Mouse (Mus musculus): ENCODE results near the gene Anxa9. TPM values are rescaled to one million over a fixed set of nuclear protein-coding genes. Genes with fewer than 3 reads are reported as not detected.
A peak's percentile ranks its signal among the peaks of the same experiment; 100 is the strongest.

The Anxa9 gene
- polyA plus RNA-seq, 1 experiment from 2014 or later, result 6.7 TPM

- no peaks in the 10 kb centered on the region for H3K27me3 ChIP-seq (replicated peaks; ENCODE audit: control insufficient read depth, insufficient read depth, low read length)
- ATAC-seq (replicated peaks; ENCODE audit: low FRiP score) (no peak), DNase-seq (ENCODE audit: low spot score) (no peak)
- no peak overlapping the region for H3K9ac ChIP-seq (ENCODE audit: low read depth, low read length)
- no peak overlapping the region for H3K4me3 ChIP-seq (ENCODE audit: low read depth, low read length)
- H3K27ac ChIP-seq (ENCODE audit: low read depth, low read length), result no peak overlapping the region
- 74% methylated on average over 2 of the region's 2 CpGs for WGBS
- H3K9me3 ChIP-seq (ENCODE audit: control insufficient read depth, low read length), result no peaks in the 10 kb centered on the region
- peaks cover 12% of the 10 kb centered on the region for H3K4me1 ChIP-seq (replicated peaks; ENCODE audit: control insufficient read depth, insufficient read depth, low read length)
- H3K36me3 ChIP-seq (ENCODE audit: control insufficient read depth, insufficient read depth, low read length), result peaks cover 17% of the 10 kb centered on the region
- H3K4me2 ChIP-seq, result no peak overlapping the region
These were observed 14.1 kb downstream of the Anxa9 start for GRCm38 (mm10) chr3:95292899-95293298.

DNA sequence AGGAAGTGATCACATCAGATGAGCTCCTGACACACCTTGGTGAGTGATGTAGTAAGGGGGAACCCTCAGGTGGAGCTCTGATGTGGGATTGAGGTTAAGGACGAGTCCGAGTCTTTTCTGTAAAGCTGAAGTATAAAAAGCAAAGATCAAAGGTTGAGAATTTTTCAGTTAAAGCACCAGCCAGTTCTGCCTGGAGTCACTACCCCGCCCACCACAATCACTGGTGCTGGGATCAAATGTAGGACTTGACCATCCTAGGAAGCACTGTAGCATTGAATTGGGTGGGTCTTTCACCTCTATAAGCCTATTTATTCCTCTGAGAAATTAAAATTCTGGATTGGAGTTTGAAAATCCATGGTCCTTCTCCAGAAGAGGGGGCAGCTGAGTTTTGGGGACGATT is 15.9 kb downstream of the Anxa9 start:
- ATAC-seq (replicated peaks; ENCODE audit: low FRiP score) (no peak), DNase-seq (ENCODE audit: low spot score) (no peak)
- no peak overlapping the region for H3K4me3 ChIP-seq (ENCODE audit: low read depth, low read length)
- no peaks in the 10 kb centered on the region for H3K27me3 ChIP-seq (replicated peaks; ENCODE audit: control insufficient read depth, insufficient read depth, low read length)
- H3K9me3 ChIP-seq (ENCODE audit: control insufficient read depth, low read length), result no peaks in the 10 kb centered on the region
- H3K27ac ChIP-seq (ENCODE audit: low read depth, low read length), result no peak overlapping the region
- 70% methylated on average over 4 of the region's 4 CpGs for WGBS
- no peak overlapping the region for H3K4me2 ChIP-seq
- H3K36me3 ChIP-seq (ENCODE audit: control insufficient read depth, insufficient read depth, low read length), result peaks cover 20% of the 10 kb centered on the region
- H3K4me1 ChIP-seq (replicated peaks; ENCODE audit: control insufficient read depth, insufficient read depth, low read length), result peaks cover 12% of the 10 kb centered on the region
- no peak overlapping the region for H3K9ac ChIP-seq (ENCODE audit: low read depth, low read length)

DNA sequence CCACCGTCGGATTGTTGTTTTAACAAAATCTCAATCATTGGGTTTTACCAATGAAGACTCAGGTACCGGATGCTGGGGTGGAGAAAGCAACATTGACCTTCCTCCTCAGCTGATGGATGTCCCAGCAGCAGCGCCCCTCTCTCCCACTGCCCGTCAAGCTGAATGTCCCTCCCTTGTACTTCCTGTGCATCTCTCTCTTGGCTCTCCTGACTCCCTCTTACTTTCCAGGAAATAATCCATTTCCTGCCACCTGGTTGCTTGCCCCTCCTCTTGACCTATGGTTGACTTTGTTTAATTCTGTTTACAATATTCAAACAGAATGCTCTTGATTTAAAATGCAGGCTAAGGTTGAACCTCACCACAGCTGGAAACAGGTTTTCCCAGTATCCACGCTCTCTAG is 16.8 kb downstream of the Anxa9 start:
- no peak for ATAC-seq (replicated peaks; ENCODE audit: low FRiP score)
- peaks cover 17% of the 10 kb centered on the region for H3K36me3 ChIP-seq (ENCODE audit: control insufficient read depth, insufficient read depth, low read length)

GRCm38 (mm10) chr3:95289419-95289818 is 17.6 kb downstream of the Anxa9 start:
- WGBS, result 84% methylated on average over 4 of the region's 4 CpGs
- Histone ChIP-seq H3K27me3 (replicated peaks; ENCODE audit: control insufficient read depth, insufficient read depth, low read length) (no peaks in the 10 kb centered on the region), H3K9ac (ENCODE audit: low read depth, low read length) (no peak overlapping the region), H3K4me3 (ENCODE audit: low read depth, low read length) (no peak overlapping the region), H3K4me2 (no peak overlapping the region), H3K27ac (ENCODE audit: low read depth, low read length) (no peak overlapping the region), H3K36me3 (ENCODE audit: control insufficient read depth, insufficient read depth, low read length) (peaks cover 14% of the 10 kb centered on the region), H3K4me1 (replicated peaks; ENCODE audit: control insufficient read depth, insufficient read depth, low read length) (peaks cover 12% of the 10 kb centered on the region), H3K9me3 (ENCODE audit: control insufficient read depth, low read length) (no peaks in the 10 kb centered on the region)
- no peak for DNase-seq (ENCODE audit: low spot score)
- ATAC-seq (replicated peaks; ENCODE audit: low FRiP score), result no peak

More for the DNA sequence above, 16.8 kb downstream of the Anxa9 start:
- Histone ChIP-seq H3K27me3 (replicated peaks; ENCODE audit: control insufficient read depth, insufficient read depth, low read length) (no peaks in the 10 kb centered on the region), H3K4me3 (ENCODE audit: low read depth, low read length) (no peak overlapping the region), H3K9me3 (ENCODE audit: control insufficient read depth, low read length) (no peaks in the 10 kb centered on the region), H3K4me1 (replicated peaks; ENCODE audit: control insufficient read depth, insufficient read depth, low read length) (peaks cover 11% of the 10 kb centered on the region), H3K4me2 (no peak overlapping the region), H3K9ac (ENCODE audit: low read depth, low read length) (no peak overlapping the region), H3K27ac (ENCODE audit: low read depth, low read length) (no peak overlapping the region)
- DNase-seq (ENCODE audit: low spot score), result no peak
- WGBS, result 77% methylated on average over 6 of the region's 6 CpGs

- Histone ChIP-seq H3K9me3 (ENCODE audit: control insufficient read depth, low read length) (no peaks in the 10 kb centered on the region), H3K27ac (ENCODE audit: low read depth, low read length) (no peak overlapping the region), H3K4me3 (ENCODE audit: low read depth, low read length) (no peak overlapping the region), H3K27me3 (replicated peaks; ENCODE audit: control insufficient read depth, insufficient read depth, low read length) (no peaks in the 10 kb centered on the region), H3K4me1 (replicated peaks; ENCODE audit: control insufficient read depth, insufficient read depth, low read length) (peaks cover 18% of the 10 kb centered on the region), H3K9ac (ENCODE audit: low read depth, low read length) (no peak overlapping the region), H3K4me2 (no peak overlapping the region), H3K36me3 (ENCODE audit: control insufficient read depth, insufficient read depth, low read length) (peaks cover 14% of the 10 kb centered on the region)
- no peak for DNase-seq (ENCODE audit: low spot score)
- WGBS, result 75% methylated on average over 3 of the region's 3 CpGs
- no peak for ATAC-seq (replicated peaks; ENCODE audit: low FRiP score)
These were observed 19.4 kb downstream of the Anxa9 start for GRCm38 (mm10) chr3:95287541-95287940.

DNA sequence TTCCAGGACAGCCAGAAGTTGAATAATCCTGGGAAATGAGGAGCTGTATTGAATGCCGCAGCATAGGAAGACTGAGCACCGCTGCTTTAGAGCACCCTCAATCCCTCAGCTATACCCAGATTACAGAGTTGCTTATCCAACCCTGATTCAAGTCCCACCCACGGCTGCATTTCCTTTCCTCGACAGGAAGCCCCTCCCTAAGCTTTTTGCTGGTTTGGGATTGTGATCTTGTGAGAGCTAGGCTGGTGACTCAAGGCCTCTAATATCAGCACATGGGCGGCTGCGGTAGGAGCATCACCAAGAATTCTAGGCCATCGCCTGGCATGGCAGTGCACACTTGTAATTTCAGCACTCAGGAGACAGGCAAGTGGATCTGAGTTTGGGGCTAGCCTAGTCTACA is 20.5 kb downstream of the Anxa9 start:
- ATAC-seq (replicated peaks; ENCODE audit: low FRiP score) (no peak), DNase-seq (ENCODE audit: low spot score) (no peak)
- Histone ChIP-seq H3K4me2 (no peak overlapping the region), H3K4me1 (replicated peaks; ENCODE audit: control insufficient read depth, insufficient read depth, low read length) (peaks cover 18% of the 10 kb centered on the region), H3K27me3 (replicated peaks; ENCODE audit: control insufficient read depth, insufficient read depth, low read length) (no peaks in the 10 kb centered on the region), H3K9me3 (ENCODE audit: control insufficient read depth, low read length) (no peaks in the 10 kb centered on the region), H3K27ac (ENCODE audit: low read depth, low read length) (no peak overlapping the region), H3K4me3 (ENCODE audit: low read depth, low read length) (no peak overlapping the region), H3K36me3 (ENCODE audit: control insufficient read depth, insufficient read depth, low read length) (peaks cover 9% of the 10 kb centered on the region), H3K9ac (ENCODE audit: low read depth, low read length) (no peak overlapping the region)
- 59% methylated on average over 7 of the region's 7 CpGs for WGBS

DNA sequence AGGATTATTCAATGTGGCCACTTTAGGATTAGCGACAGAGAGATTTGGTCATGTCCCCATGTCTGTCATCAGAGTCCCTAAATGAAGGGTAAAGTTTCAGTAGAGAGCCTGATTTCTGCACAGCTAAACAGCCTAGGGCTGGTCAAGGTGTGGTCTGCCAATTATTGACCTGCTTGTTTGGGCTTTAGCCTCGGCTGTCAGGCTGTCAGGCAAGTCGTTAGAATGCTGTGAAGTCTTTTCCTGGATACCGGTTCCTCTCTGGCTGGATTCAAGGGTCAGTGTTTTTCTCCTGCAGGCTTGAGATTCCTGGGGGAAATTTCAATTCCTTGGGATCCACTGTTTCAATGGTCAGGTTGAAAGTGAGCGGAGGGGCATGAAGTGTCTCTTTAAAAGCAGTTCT is 21.0 kb downstream of the Anxa9 start:
- Histone ChIP-seq H3K9me3 (ENCODE audit: control insufficient read depth, low read length) (no peaks in the 10 kb centered on the region), H3K4me3 (ENCODE audit: low read depth, low read length) (no peak overlapping the region), H3K9ac (ENCODE audit: low read depth, low read length) (no peak overlapping the region), H3K27me3 (replicated peaks; ENCODE audit: control insufficient read depth, insufficient read depth, low read length) (no peaks in the 10 kb centered on the region), H3K4me1 (replicated peaks; ENCODE audit: control insufficient read depth, insufficient read depth, low read length) (peaks cover 18% of the 10 kb centered on the region), H3K27ac (ENCODE audit: low read depth, low read length) (no peak overlapping the region), H3K36me3 (ENCODE audit: control insufficient read depth, insufficient read depth, low read length) (peaks cover 9% of the 10 kb centered on the region), H3K4me2 (no peak overlapping the region)
- DNase-seq (ENCODE audit: low spot score) (no peak), ATAC-seq (replicated peaks; ENCODE audit: low FRiP score) (no peak)
- 56% methylated on average over 5 of the region's 5 CpGs for WGBS

GRCm38 (mm10) chr3:95285390-95285789 is 21.6 kb downstream of the Anxa9 start:
- Histone ChIP-seq H3K9me3 (ENCODE audit: control insufficient read depth, low read length) (no peaks in the 10 kb centered on the region), H3K36me3 (ENCODE audit: control insufficient read depth, insufficient read depth, low read length) (peaks cover 7% of the 10 kb centered on the region), H3K4me2 (no peak overlapping the region; the same call in 1 of the 2 replicates), H3K9ac (ENCODE audit: low read depth, low read length) (no peak overlapping the region), H3K27ac (ENCODE audit: low read depth, low read length) (no peak overlapping the region), H3K4me1 (replicated peaks; ENCODE audit: control insufficient read depth, insufficient read depth, low read length) (peaks cover 20% of the 10 kb centered on the region), H3K4me3 (ENCODE audit: low read depth, low read length) (no peak overlapping the region), H3K27me3 (replicated peaks; ENCODE audit: control insufficient read depth, insufficient read depth, low read length) (no peaks in the 10 kb centered on the region)
- ATAC-seq (replicated peaks; ENCODE audit: low FRiP score) (no peak), DNase-seq (ENCODE audit: low spot score) (no peak)
- WGBS, result 92% methylated on average over 5 of the region's 5 CpGs

GRCm38 (mm10) chr3:95284501-95285281 is 22.3 kb downstream of the Anxa9 start:
- peaks cover 7% of the 10 kb centered on the region for H3K36me3 ChIP-seq (ENCODE audit: control insufficient read depth, insufficient read depth, low read length)

More at GRCm38 (mm10) chr3:95284501-95285281, 22.3 kb downstream of the Anxa9 start:
- WGBS, result 87% methylated on average over 12 of the region's 12 CpGs
- H3K4me2 ChIP-seq, result peak overlapping the region; percentile 93
- H3K9me3 ChIP-seq (ENCODE audit: control insufficient read depth, low read length), result no peaks in the 10 kb centered on the region
- peak overlapping the region; percentile 90; the same call in 1 of the 2 replicates for H3K9ac ChIP-seq (ENCODE audit: low read depth, low read length)
- DNase-seq (ENCODE audit: low spot score), result no peak
- peaks cover 22% of the 10 kb centered on the region for H3K4me1 ChIP-seq (replicated peaks; ENCODE audit: control insufficient read depth, insufficient read depth, low read length)
- H3K27ac ChIP-seq (ENCODE audit: low read depth, low read length), result no peak overlapping the region
- peak overlapping the region; percentile 82 for H3K4me3 ChIP-seq (ENCODE audit: low read depth, low read length)
- H3K27me3 ChIP-seq (replicated peaks; ENCODE audit: control insufficient read depth, insufficient read depth, low read length), result no peaks in the 10 kb centered on the region
- ATAC-seq (replicated peaks; ENCODE audit: low FRiP score), result no peak
